Mouse (Mus musculus) spleen, postnatal 36 days (tissue): ENCODE measurements around the gene Susd3.
A peak's percentile ranks its signal among the peaks of the same experiment; 100 is the strongest.

Source experiments
- DNase-seq, 2 experiments: peaks; one replicate each; pipeline ENCODE4 v3.0.0; 2022; ENCODE audit warnings: low spot score in 2 of 2, mixed read lengths in 1 of 2

Gene Susd3

DNA sequence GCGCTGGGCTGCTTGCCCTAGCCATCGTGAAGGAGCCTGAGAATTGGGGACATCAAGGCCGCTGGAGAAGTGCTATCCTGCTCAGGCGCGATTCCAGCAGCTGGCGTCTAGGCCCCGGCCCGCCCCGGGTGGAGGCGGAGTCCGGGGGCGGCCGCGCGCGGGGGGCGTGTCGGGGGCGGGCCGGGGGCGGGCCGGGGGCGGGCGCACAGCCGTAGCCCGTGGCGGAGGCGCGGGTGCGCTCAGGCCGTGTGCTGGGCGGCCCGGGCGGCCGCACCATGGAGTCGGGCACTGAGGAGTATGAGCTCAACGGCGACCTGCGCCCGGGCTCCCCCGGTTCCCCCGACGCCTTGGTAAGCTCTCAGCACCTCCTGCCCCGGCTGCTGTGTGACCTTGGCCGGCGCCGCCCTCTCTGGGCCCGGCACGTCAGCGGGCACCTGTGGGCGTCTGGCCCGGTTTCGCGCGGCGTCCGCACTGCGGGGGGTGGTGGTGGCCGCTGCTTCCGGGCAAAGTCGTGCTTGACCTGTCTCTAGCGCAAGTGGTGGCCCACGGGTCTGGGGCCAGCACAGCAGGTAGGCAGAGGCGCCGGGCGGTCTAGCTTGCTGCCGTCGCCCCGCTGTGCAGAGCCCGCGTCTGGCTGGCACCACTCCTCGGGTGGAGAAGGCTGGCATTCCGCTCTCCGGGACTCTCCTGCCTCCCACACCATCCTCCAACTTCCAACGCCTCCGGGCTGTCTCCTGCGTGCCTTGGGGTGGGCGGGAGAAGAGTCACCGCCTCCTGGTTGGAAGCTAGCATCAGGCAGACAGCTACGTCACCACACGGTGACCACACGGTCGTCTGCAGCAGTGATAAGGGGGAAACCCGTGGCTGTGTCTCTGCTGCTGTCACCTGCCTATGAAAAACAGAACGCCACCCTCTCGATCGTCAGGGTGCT is 61.0 kb downstream of the Susd3 start, which contains the start of gene Ninj1:
TSS of gene Ninj1 (plus strand) at position 198 of the 931 bp plus-strand sequence.
- DNase-seq: peak; percentile 70 to 75

DNA sequence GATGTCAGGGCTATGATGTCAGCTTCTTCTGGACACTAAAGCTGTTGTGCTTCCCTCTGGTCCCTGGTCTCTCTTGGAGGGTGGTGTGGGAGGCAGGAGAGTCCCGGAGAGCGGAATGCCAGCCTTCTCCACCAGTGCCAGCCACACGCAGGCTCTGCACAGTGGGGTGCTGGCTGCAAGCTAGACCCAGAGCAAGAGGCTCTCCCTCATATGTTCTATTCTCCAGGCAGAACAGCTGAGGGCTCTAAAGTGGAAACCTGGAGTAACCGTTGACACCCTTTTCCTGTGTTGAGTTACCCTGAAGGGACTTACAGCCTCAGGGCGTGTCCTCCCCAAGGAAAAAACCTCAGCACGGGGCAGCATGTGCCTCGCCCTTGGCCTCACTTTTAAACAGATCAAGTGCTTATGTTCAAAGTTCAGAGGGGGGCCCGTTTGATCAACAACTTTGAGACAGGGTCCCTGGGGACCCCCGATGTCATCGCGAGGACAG is 61.7 kb downstream of the Susd3 start:
- DNase-seq: no peak

DNA sequence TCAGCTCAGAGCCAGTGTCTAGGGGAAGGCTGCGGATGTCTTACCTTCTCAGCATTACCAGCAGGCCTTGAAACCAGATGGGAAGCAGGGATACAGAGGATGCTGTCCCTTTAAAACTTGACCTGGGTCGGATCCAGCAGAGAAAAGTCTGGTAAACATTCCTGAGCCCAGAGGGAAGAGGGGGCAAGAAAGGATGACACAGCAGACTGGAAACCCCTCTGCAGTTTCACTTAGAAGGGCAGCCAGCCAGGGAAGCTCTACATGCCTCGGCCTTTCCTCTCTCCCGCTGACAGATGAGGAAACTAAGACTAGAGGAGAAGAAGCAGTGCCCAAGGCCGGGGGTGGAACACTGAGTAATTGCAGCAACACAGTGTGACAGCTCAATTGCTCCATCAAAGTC is 64.9 kb downstream of the Susd3 start:
- no peak for DNase-seq

DNA sequence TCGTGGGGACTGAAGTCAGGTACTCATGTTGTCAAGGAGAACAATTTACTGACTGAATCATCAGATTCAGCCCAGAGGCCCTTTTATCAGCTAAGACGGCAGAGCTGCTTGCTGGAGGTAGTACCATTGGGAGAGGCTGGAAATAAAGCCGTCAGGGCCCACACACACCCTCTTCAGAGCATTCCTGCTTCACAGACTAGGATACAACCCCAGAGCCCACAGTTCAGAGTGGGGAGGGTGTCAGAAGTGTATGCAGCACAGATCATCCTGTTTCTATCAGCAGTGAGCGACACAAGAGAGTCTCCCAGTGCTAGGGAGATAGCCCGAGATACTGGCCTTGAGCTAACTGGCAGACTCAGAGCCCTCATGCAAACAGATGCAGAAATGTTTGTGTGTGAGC is 65.3 kb downstream of the Susd3 start:
- no peak for DNase-seq

DNA sequence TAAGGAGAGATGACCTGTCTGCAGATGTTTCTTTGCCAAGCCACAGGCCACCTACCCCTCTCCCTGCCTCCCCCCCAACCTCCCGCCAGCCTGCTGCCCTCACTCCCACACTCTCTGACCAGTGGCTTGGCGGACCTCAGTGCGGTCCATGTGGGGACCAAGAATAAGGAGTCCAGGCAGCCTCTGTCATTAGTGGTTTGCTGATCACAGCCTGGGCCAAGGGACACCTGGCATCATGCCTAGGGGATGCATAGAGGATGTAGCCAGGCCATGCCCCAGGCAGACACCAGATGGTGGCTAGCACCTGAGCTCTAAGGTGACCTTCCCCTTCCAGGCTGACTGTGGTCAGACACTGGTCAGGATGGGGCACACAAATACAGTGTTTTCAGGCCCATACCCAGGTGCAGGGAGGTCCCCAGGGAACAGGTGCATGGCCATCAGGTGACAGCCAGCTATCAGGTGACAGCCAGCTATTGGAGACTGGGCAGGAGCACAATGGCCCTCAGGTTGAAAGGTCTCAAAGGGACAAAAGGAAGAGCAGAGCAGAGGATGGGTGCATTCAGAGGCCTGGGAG is 67.0 kb downstream of the Susd3 start:
- DNase-seq: no peak

DNA sequence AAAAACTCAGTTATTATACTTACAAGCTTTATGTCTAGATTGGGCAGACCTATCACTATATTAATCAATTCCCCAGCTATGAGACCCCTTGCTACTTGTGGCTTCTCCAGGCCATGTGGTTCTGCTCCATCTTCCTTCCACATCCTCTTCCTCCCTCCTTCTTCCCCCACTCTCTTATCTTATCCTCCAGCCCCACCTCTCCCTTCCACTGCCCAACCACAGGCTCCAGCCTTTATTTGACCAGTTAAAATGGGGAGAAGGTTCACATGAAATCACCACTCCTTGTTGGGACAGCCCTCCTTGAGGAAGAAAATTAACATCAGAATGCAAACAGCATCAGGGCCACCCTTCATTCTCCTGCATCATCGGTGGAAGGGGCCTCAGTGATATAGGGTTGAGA is 67.8 kb downstream of the Susd3 start:
- DNase-seq: no peak
